Mouse (Mus musculus) layer of hippocampus, postnatal 10 days (tissue): ENCODE data around the gene Lgals2. TPM values are rescaled to one million over a fixed set of nuclear protein-coding genes. Genes with fewer than 3 reads are reported as not detected.

Experiments used
- DNase-seq, 2 experiments: peaks; one replicate each; pipeline ENCODE4 v3.0.0; 2021; ENCODE audit warnings: low spot score in 2 of 2
- total RNA-seq, 2 experiments: library from RNA; stranded (reverse); gene quantifications; 2 replicates each; pipeline ENCODE4 v1.2.3; 2021

Gene Lgals2
- total RNA-seq, 2 experiments from 2014 or later = not detected

DNA sequence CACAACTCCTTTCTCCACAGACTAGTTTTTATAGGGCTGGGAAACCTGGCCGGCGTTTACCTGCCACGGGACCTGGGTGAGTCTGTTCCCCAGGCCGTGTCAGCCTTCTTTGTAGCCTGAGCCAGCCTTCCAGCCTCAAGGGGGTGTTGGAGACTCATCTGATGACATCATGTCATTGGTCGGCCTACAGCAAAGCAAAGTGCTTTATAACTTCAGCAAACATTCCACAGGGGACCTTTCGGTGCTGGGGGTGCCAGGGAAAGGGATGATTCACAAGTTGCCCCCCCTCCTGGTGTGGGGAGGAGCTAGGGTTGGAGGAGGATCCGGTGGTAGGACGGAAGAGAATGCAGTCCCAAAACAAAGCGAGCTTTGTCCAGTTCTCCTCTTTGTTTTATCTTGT lies 10.5 kb downstream of the Lgals2 start:
- no peak for DNase-seq

DNA sequence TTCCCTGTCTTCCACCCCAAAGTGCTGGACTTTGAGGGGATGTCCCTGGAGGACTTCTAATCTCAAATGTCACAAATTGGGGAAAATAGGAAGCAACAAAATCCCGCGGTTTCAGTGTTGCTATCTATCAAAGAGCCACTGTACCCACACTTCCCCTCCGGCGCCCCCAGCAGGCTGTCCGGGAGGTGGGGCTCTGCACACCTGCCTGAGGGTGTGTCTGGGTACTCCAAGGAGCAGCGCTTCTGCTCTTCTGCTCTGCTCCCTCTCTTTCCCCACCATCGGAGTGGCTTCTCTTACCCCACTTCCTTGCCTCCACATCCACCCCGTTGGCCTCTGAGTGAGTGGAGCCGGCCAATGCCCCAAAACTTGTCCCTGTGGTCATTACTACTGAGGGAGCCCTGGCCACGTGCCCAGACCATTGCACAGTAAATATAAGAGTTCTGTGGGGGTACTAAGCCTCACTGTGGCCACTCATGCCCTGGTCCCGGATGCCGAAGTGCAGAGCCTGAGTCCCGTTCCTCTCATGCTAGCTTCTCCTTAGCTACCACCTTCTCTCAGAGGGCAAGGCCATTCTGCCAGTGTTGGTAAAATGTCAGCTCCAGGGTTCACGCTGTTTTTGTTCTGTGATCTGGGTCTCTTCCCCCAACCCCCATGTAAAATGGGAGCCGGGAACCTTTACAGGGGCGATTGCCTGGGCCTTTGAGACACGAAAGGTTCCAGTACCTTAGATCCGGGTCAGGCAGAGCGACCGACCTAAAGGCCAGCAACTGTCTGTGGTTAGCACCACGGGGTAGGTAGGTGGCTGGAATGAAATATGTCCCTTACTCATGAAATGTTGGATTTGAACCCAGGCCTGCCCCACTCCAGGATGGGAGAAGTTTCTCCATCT lies 11.5 kb downstream of the Lgals2 start:
- DNase-seq = no peak

DNA sequence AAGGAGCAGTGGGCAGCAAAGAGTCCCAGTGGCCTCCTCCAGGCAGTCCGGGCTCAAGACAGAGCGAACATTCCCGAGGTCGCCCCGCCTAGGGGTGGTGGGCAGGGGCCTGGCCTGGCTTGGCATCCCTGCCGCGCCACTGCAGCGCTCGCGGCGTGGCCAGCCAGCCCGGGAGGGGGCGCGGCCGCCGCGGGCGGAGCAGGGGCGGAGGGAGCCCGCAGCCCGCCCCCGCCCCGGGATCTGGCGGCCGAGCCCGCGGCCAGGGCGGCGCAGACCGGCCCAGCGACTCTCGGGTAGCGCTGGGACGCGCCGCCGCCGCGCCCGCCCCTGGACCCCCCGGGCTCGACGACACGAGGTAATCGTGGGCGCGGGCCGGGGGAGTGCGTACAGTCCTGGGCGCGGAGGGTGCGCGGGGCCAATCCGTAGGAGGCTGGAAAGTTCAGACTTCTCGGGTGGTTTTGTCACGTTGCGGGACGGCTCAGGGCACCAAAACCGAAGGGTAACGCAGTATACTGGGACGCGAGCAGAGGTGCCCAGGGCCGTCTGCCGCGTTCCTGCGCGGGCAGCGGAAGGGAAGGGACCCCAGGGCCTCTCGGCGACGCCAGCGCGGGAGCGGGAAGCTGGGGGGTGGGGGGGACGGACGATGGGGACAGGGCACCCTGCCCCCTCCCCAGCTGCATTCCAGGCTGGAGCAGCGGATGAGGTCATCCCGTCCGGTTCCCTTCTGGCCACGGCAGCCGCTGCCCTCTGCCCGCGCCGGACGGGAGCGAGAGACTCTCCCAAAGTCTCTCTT lies 12.8 kb downstream of the Lgals2 start, which contains the start of gene Cdc42ep1:
Cdc42ep1 (plus strand) TSS at position 254 of the 793 bp plus-strand sequence.
- DNase-seq = peak in 1 of 2 experiments; percentile 61

DNA sequence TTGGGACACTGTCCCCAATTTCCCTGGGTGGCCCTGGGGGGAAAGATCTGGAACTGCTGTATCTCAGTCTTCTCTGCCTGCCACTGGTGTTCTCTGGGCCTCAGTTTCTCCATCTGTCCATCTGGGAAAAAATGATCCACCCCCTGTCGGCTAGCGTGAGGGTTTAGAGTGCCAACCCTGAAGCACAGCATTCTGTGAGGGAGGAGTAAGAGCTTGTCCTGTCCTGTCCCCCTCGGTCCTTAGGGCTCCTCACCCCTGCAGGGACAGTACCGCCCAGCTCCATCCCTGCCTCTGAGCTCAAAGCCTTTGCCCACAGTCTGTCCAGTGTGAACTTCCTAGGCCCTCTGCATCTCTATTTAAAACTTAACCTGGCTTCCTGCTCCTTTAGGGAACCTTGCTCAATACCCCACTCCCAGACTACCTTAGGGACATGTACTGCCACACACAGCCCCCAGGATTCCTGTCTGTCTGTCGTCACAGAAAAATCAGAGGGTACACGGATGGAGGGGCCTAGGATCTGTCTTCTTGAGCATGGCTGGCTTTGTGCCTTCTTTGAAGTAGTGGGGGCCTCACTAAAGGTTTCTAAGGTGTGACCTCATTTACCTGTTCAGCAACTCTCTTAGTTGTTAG lies 14.1 kb downstream of the Lgals2 start:
- DNase-seq = no peak

DNA sequence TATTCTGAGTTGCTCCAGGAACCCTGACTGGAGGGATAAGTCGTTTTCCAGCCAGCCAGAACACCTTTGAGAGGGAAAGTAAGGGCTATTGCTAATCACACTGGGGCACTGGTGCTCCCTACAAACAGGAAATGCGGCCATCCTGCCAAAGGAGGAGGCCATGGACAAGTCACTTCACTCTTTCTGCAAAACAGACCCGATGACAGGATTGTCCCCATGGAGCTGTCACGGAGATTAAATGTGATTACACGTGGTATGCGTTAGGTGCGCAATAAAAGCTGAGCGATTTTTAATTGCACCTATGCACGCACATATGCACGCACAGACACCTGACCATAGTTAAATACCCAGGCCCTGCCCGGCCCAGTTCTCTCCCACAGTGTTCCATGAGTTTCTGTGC lies 14.6 kb downstream of the Lgals2 start:
- no peak for DNase-seq

DNA sequence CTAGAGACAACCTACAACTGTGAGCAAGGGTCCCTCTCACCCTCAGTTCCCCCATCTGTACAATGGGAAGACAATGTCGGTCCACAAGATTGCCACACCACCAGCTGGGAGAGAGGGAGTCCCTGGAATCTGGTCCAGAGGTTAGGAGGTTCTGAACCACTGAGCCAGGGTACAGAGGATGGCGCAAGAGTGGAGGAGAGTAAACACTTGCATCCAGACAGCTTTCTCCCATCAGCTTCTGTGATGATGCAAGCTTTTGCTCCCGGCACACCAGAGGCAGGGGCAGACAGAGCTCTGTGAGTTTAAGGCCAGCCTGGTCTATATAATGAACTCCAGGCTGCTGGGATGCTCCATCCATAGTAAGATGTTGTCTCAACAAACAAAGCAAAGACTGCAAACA lies 15.1 kb downstream of the Lgals2 start:
- no peak for DNase-seq

DNA sequence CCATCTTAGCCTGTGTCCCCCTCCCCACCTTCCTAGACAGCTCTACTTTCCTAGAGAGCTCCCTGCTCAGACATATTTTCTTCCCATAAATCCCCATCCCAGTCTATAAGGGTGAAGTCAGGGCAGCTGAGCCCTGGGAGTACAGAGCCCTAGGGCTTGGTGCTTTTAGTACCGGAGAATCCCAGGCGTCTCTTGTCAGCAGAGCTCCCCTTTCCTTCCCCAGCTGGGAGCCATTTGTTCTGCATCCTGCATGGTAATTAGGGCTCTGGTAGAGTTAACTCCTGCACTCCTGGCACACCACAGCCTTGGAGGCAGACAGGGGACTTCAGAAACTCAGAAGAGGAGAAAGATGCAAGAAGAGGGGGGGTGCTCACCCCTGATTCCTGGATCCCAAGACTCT lies 15.6 kb downstream of the Lgals2 start:
- no peak for DNase-seq

DNA sequence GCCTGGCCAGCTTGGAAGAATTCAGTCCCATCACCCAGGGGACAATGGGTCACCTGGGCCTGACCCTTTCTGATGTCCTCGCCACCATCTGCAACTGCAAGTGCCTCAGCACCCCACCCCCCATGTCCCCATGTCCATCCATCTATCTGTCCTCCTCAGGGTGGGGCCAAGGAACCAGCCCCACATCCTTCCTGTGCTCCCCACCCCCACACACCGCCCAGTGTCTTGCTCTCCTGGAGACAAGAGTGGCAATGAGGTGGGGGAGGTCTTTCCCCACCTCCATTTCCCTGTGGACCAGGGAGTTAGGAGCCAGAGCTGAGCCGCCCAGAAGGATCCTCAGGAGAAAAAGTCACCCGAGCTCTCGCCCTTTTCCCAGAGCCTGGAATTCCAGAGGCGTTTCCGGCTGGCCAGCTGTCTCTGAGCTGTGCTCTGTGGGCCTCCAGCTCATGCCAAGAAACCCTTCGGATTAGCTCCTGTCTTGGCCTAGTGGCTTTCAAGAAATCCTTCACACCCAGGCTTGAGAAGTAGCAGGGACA lies 19.2 kb downstream of the Lgals2 start:
- no peak for DNase-seq

DNA sequence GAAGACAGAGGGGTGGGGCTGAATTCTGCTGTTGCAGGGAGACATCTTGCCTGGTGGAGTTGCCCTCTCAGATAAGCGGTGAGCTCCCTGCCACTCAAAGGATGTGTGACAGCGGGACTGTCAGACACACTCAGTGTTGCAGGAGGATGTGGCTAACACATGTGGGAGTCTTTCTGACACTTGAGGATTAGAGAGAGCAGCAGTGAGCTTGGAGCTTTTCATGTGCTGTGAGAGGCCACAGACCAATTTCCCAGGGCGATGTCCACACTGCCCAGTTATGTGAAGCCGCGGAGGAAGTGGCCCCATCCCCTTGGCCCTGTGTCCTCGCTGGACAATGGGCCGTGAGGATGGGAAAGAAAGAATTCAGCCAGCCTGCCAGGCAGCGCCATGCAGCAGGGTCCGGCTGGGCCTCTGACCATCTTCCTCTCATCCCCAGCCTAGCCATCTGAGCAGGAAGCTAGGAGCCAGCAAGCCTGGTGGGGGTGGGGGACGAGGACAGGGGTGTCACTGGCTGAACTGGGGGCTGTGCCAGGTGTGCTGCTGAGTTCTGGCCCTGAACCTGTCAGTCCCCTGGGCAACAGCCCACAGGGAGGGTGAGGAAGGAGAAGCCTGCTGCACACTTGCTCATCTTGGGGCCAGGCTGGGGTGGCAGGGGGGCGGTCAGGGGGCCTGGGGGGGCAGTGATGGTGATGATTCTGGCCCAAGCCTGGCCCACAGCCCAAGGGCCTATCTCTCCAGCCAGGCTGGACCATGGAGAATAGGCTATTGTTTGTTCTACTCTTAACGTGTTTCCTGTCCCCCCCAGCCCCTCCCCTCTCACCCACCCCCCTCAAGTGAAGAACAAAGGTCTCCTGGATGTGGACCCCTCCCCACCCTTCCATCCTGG lies 19.9 kb downstream of the Lgals2 start:
- DNase-seq = peak in 1 of 2 experiments; percentile 66

DNA sequence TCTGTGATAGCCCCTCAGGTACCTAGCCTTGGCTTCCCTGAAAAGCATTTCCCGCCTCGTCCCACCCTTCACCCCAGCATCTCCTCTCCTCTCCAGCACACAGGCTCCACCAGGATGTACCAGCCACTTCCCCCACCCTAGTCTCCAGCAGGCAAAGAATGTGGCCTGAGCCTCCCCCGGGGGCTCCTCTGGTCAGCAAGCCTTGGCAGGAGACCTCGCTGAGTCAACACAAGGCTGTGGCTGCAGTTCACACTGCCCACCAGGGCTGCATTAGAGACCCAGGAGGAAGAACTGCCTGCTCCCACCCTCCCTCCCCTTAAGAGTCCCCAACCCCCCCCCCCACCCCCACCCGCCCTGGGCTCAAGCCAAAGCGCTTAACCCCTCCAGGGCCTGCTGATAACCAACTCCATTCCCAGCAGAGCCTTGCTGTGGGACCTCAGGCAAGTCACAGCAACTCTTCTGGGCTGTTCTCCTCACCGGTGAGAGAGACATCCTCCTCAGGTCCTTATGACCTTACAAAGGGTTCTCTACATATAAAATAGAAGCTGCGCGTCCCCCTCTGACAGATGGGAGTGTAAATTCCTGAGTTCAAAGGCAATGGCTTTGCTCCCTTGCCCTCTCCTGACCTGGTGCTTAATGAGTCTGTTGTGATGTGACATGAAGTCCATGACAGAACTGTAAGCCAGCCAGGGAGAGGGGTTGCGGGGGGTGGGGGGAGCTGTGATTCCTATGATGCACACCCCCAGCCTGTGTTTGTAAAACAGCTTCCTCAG lies 20.9 kb downstream of the Lgals2 start:
- no peak for DNase-seq

DNA sequence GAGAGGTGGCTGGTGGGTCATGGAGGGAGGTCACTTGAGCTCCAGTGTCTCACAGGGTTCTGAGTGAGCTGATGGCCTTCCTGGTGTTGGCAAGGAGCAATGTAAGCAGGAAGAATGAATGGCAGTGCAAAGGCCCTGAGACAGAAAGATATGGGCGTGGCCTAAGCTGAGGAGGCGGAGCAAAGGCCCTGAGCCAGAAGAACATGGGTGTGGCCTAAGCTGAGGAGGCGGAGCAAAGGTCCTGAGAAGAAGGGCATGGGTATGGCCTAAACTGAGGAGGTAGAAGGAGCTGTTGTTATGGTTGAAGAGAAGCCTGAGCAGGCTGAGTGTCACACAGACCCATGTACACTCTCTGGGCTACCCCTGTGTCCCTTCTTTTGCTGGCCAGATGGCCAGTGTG lies 21.7 kb downstream of the Lgals2 start:
- no peak for DNase-seq

DNA sequence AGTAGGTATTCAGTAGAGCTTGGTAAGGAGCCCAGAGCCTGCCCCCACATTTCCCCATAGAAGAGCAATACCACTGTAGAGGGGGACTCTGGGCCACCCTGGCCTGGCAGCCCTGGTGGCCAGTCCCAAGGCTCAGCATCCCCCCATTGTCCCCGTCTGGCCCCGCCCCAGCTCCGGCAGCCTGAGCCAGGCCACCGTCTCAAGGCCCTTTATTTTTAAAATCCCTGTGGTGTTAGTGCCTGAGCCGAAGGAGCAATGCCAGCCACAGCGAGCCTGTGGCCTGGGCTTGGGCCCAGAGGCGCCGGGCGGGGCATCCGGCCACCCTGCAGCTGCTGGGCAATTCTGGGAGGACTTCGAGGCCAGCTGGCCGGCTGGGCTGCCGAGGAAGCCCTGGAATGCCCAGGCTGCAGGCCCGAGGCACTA lies 22.6 kb downstream of the Lgals2 start:
- DNase-seq = peak; percentile 80 to 83

DNA sequence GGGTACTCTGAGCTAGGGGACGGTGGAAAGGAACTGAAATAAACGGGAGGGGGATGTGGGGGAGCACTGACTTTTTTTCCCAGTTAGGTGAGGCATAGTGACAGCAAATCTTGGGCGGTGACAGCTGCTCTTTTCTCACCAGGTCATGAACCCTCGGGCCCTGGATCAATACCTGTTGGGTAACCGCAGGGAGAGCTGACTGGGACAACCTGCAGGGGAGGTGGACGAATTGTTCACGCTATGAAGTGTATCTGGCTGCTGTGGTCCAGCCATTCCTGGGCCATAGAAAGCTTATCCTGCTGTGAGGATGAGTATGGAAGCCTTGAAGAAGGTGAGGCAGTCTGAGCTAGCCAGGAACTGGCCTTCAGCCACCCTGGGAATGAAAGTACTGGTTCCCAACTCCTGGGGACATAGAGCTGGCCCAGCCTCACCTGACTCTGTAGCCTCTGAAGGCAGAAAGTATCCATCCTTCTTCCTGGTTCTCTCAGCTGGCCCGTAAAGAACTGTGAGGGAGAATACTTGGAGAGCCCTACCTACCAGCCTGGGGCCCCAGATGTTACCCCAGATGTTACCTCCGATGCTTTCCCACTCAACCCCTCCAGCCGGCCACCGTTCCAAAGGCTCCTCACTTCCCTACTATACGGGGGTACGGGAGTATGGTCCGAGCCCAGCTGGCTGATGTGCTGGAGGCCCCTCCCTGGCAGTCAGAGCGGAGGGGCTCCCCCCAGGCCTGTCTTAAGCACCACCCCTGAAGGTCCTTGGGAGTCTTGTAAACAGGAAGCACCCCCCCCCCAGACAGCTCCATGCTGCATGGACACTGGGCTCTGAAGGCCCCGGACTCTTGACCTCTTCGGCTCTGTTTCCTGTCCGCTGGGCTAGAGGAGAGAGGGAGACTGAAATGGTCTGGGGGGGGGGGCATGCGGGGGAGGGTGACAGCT lies 23.3 kb downstream of the Lgals2 start:
- DNase-seq = peak in 1 of 2 experiments; percentile 21

DNA sequence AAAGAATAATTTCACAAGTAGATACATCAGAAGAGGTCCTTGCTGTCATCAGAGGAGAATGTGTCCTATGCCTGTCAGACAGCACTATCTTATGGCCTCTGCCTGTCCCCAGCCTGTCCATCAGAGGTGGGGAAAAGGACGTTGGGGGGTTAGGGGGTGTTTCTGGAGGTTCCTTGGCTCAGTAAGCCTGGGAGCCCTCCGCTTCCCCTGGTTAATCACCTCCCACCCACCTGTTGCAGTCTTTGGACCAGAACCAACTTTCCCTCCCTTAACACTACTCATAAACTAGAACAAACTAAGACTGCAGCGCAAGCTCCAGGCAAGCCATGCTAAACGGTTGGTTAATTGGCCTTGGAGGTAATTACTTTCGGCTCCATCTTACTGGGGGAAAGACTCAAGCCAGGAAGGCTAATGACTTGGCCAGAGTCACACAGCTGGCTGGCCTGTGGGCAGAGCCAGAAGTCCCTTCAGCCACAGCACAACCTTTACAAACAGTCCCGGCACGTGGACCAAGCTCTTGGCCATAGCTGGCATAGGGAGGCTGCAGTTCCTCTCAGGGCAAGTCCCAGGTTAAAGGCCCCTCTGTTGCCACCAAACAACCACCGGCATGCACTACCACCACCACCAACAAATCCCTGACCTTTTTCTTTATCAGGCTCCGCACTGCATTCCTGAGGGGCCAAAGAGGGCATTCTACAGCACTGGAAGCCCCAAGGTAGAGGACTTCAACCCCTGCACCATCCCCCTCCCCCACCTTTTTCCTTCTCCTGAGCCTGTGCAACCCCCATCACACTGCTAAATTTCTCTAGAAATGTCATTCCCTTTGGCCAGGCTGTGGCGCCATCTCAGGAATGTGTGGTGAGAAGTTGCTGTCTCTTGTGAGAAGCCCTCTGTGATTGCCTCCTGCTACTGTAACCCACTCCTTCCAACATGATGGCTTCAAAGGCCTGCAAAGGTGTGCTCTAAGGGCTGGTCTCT lies 24.3 kb downstream of the Lgals2 start:
- peak in 1 of 2 experiments; percentile 26 for DNase-seq

DNA sequence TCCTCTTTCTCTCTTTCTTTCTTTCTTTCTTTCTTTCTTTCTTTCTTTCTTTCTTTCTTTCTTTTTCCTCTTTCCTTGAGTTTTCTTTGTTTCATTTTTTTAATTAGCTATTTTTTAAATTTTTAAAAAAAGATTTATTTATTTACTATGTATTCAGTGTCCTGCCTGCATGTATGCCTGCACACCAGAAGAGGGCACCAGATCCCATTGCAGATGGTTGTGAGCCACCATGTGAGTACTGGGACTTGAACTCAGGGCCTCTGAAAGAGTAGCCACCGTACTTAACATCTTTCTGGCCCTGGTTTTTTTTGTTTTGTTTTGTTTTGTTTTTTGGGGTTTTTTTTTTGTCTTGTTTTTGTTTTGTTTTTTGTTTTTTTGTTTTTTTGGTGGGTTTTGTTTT lies 25.7 kb downstream of the Lgals2 start:
- no peak for DNase-seq

DNA sequence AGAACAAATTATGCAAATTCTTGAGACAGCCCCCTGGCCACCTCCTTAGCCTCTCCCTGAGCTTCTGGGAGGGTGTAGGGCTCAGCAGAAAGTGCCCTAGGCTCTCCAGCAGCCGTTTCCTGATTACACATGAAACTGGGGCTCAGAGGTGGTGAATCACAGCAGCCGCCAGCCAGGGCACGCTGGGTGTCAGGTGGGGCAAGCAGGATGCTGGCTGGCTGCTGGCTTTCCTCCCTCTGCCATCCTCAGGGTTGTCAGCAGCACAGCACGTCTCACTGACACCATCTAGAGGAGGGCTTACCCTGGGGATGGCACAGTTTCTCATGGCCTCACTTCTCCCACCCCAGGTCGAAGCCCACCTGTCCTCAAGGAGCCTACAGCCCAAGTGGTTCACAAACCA lies 27.0 kb downstream of the Lgals2 start:
- no peak for DNase-seq
